Mouse (Mus musculus) small intestine, adult 10 weeks (tissue): Measurements from ENCODE around the gene Slc4a4. TPM values are rescaled to one million over a fixed set of nuclear protein-coding genes. Genes with fewer than 3 reads are reported as not detected.

Source experiments
- polyA plus RNA-seq: library from polyadenylated mRNA; stranded (reverse); fragments of 350-450 nt; fragmentation: Illumina TruSeq; extraction: RNeasy Lipid Tissue Mini Kit (QIAGEN cat#74804); gene quantifications from one replicate; pipeline ENCODE4 v1.2.3, GENCODE M21; 2014; ENCODE audit warnings: low replicate concordance

Gene Slc4a4
- 47.6 TPM for polyA plus RNA-seq

GRCm38 (mm10) chr5:88886668-88887555 is at the start of gene Slc4a4:
TSS of gene Slc4a4 (plus strand) at chr5:88886818.

Other genes starting within 250 kb of the Slc4a4 start
- gene Grsf1, start 210.6 kb upstream of the Slc4a4 start, polyA plus RNA-seq = 176 TPM
- 105 TPM for gene Mob1b, start 166.0 kb upstream of the Slc4a4 start, polyA plus RNA-seq
- 25.4 TPM for gene Dck, start 121.8 kb upstream of the Slc4a4 start, polyA plus RNA-seq